Mouse (Mus musculus) MEL (cell line): ENCODE data around the gene Lgals7.

Experiments
- CHD2 ChIP-seq: IDR thresholded peaks from 2 replicates; pipeline ENCODE4 v1.6.1; 2011; ENCODE audit warnings: low read length, improper control_type of control experiment
- CTCF ChIP-seq, 3 experiments: IDR thresholded peaks in 2 of 3; conservative IDR thresholded peaks in 1 of 3; 2 replicates each; pipeline ENCODE4 v1.5.1; 2011 to 2012; ENCODE audit warnings: low read length in 3 of 3, low read depth in 2 of 3, mild to moderate bottlenecking in 2 of 3, improper control_type of control experiment in 1 of 3, inconsistent platforms in 1 of 3, mixed read lengths in 1 of 3, moderate library complexity in 1 of 3; ENCODE audit not compliant: control insufficient read depth in 1 of 3, insufficient read depth in 1 of 3, poor library complexity in 1 of 3, severe bottlenecking in 1 of 3
- E2F4 ChIP-seq: IDR thresholded peaks from 2 replicates; pipeline ENCODE4 v1.6.1; 2011; ENCODE audit warnings: low read depth, low read length, improper control_type of control experiment, borderline replicate concordance
- EP300 ChIP-seq, 2 experiments: IDR thresholded peaks; 2 replicates each; pipeline ENCODE4 v1.6.1; 2011; ENCODE audit warnings: improper control_type of control experiment in 2 of 2, low read length in 2 of 2, low read depth in 1 of 2, mild to moderate bottlenecking in 1 of 2
- ETS1 ChIP-seq: IDR thresholded peaks from 2 replicates; pipeline ENCODE4 v1.6.1; 2012; ENCODE audit warnings: low read depth, mild to moderate bottlenecking, inconsistent platforms, low read length, improper control_type of control experiment, moderate library complexity
- GATA1 ChIP-seq: IDR thresholded peaks from 2 replicates; pipeline ENCODE4 v1.6.1; 2011; ENCODE audit warnings: low read depth, low read length, improper control_type of control experiment
- MAFK ChIP-seq: IDR thresholded peaks from 2 replicates; pipeline ENCODE4 v1.6.1; 2011; ENCODE audit warnings: low read depth, mild to moderate bottlenecking, low read length, improper control_type of control experiment, borderline replicate concordance
- POLR2A ChIP-seq, 2 experiments: IDR thresholded peaks; 2 replicates each; pipeline ENCODE4 v1.6.1; 2011 to 2012; ENCODE audit warnings: low read length in 2 of 2, mild to moderate bottlenecking in 2 of 2, control low read depth in 1 of 2, improper control_type of control experiment in 1 of 2, low read depth in 1 of 2, moderate library complexity in 1 of 2; ENCODE audit not compliant: control insufficient read depth in 1 of 2, insufficient read depth in 1 of 2, poor library complexity in 1 of 2
- POLR2AphosphoS5 ChIP-seq: IDR thresholded peaks from 2 replicates; pipeline ENCODE4 v1.6.1; 2012; ENCODE audit warnings: low read depth, borderline replicate concordance, mild to moderate bottlenecking, inconsistent platforms, low read length, moderate library complexity, mixed read lengths
- RAD21 ChIP-seq: IDR thresholded peaks from 2 replicates; pipeline ENCODE4 v1.6.1; 2011; ENCODE audit warnings: mild to moderate bottlenecking, low read depth, low read length, improper control_type of control experiment
- RCOR1 ChIP-seq: IDR thresholded peaks from 2 replicates; pipeline ENCODE4 v1.6.1; 2012; ENCODE audit warnings: low read depth, mild to moderate bottlenecking, inconsistent platforms, low read length, improper control_type of control experiment
- UBTF ChIP-seq: IDR thresholded peaks from 2 replicates; pipeline ENCODE4 v1.6.1; 2012; ENCODE audit warnings: low read depth, mild to moderate bottlenecking, inconsistent platforms, low read length, improper control_type of control experiment, moderate library complexity, borderline replicate concordance; ENCODE audit not compliant: insufficient read depth

- no peak for TF ChIP-seq MAFK
- TF ChIP-seq GATA1, result no peak
- TF ChIP-seq POLR2A (IDR thresholded peaks at IDR 0.05; ENCODE audit: control insufficient read depth in 1 of 2, insufficient read depth in 1 of 2, low read depth in 1 of 2, low read length in 2 of 2, poor library complexity in 1 of 2), result no peak
- peak; percentile 25 to 60 (median 31); a peak in 5 of 6 replicates for TF ChIP-seq CTCF (IDR thresholded peaks at IDR 0.05 in 2 of 3, conservative IDR thresholded peaks at IDR 0.05 in 1 of 3; ENCODE audit: control insufficient read depth in 1 of 3, insufficient read depth in 1 of 3, low read depth in 2 of 3, low read length in 3 of 3, poor library complexity in 1 of 3, severe bottlenecking in 1 of 3)
- no peak for TF ChIP-seq POLR2AphosphoS5
- no peak for TF ChIP-seq ETS1
- TF ChIP-seq UBTF, result no peak
- no peak for TF ChIP-seq RCOR1
- peak; percentile 3 for TF ChIP-seq RAD21
- TF ChIP-seq EP300 (IDR thresholded peaks at IDR 0.05; ENCODE audit: low read depth in 1 of 2, low read length in 2 of 2), result no peak
- no peak for TF ChIP-seq E2F4
- TF ChIP-seq CHD2, result no peak
Observed at GRCm38 (mm10) chr7:28860898-28861297, 2.8 kb upstream of the Lgals7 start.
